Mouse (Mus musculus) mouse trophoblast stem cell (cell line): Measurements from ENCODE around the gene Immp2l.

Source experiments
- in situ Hi-C, 2 experiments: fragments of 300-500 bp; cut with MseI, MboI; formaldehyde crosslinking; loops; 2 replicates in 1 of 2; 3 replicates in 1 of 2; pipeline ENCODE4 v1.15.1; 2025

The Immp2l gene

GRCm38 (mm10) chr12:41182856-41183255 is 159.0 kb downstream of the Immp2l start:
- in situ Hi-C loops: no loop called here

GRCm38 (mm10) chr12:41185060-41185459 is 161.2 kb downstream of the Immp2l start:
- in situ Hi-C loops: no loop called here

GRCm38 (mm10) chr12:41185509-41185908 is 161.6 kb downstream of the Immp2l start:
- in situ Hi-C loops: no loop called here

- in situ Hi-C loops: no loop called here
These were observed 168.9 kb downstream of the Immp2l start for GRCm38 (mm10) chr12:41192829-41193228.

GRCm38 (mm10) chr12:41196374-41196773 is 172.5 kb downstream of the Immp2l start:
- in situ Hi-C loops: no loop called here

GRCm38 (mm10) chr12:41215186-41215585 is 191.3 kb downstream of the Immp2l start:
- in situ Hi-C loops: loop anchor here in 1 of 2 experiments (25.0 kb wide), 1 partner anchor 378 kb away; no protein-coding TSS in a partner anchor

- in situ Hi-C loops: loop anchor here in 1 of 2 experiments (25.0 kb wide), 1 partner anchor 385 kb away; no protein-coding TSS in a partner anchor
These were observed 198.0 kb downstream of the Immp2l start for GRCm38 (mm10) chr12:41221893-41222292.

GRCm38 (mm10) chr12:41223686-41224085 is 199.8 kb downstream of the Immp2l start:
- in situ Hi-C loops: loop anchor here in 1 of 2 experiments (25.0 kb wide), 1 partner anchor 386 kb away; no protein-coding TSS in a partner anchor

GRCm38 (mm10) chr12:41224538-41224937 is 200.6 kb downstream of the Immp2l start:
- in situ Hi-C loops: loop anchor here in 1 of 2 experiments (25.0 kb wide), 1 partner anchor 387 kb away; no protein-coding TSS in a partner anchor

GRCm38 (mm10) chr12:41231966-41232365 is 208.1 kb downstream of the Immp2l start:
- in situ Hi-C loops: no loop called here

GRCm38 (mm10) chr12:41237880-41238279 is 214.0 kb downstream of the Immp2l start:
- in situ Hi-C loops: no loop called here

- in situ Hi-C loops: no loop called here
These were observed 217.3 kb downstream of the Immp2l start for GRCm38 (mm10) chr12:41241221-41241620.

GRCm38 (mm10) chr12:41248254-41248653 is 224.4 kb downstream of the Immp2l start:
- in situ Hi-C loops: no loop called here

GRCm38 (mm10) chr12:41250123-41250522 is 226.2 kb downstream of the Immp2l start:
- in situ Hi-C loops: no loop called here

GRCm38 (mm10) chr12:41257905-41258304 is 234.0 kb downstream of the Immp2l start:
- in situ Hi-C loops: no loop called here

GRCm38 (mm10) chr12:41259608-41260007 is 235.7 kb downstream of the Immp2l start:
- in situ Hi-C loops: no loop called here

GRCm38 (mm10) chr12:41274136-41274535 is 250.2 kb downstream of the Immp2l start:
- in situ Hi-C loops: no loop called here

GRCm38 (mm10) chr12:41275361-41275760 is 251.5 kb downstream of the Immp2l start:
- in situ Hi-C loops: no loop called here

GRCm38 (mm10) chr12:41277896-41278295 is 254.0 kb downstream of the Immp2l start:
- in situ Hi-C loops: no loop called here

GRCm38 (mm10) chr12:41289047-41289446 is 265.2 kb downstream of the Immp2l start:
- in situ Hi-C loops: no loop called here

GRCm38 (mm10) chr12:41307015-41307414 is 283.1 kb downstream of the Immp2l start:
- in situ Hi-C loops: no loop called here

- in situ Hi-C loops: no loop called here
These were observed 285.1 kb downstream of the Immp2l start for GRCm38 (mm10) chr12:41308726-41309680.

- in situ Hi-C loops: no loop called here
These were observed 289.5 kb downstream of the Immp2l start for GRCm38 (mm10) chr12:41313391-41313790.
